Mouse (Mus musculus) E14TG2a.4 (cell line): Measurements from ENCODE around the gene Vmn2r63.
"Not testable (repeated sequence)": the region's sequence is repeated elsewhere in the genome, so short reads cannot be mapped to it uniquely, and the experiment has no call there.

ENCODE experiments used
- CTCF ChIP-seq: conservative IDR thresholded peaks from 2 replicates; pipeline ENCODE4 v1.5.1; 2014; ENCODE audit warnings: low read length
- POU5F1 ChIP-seq: IDR thresholded peaks from 2 replicates; pipeline ENCODE4 v1.6.1; 2014; ENCODE audit warnings: low read length, borderline replicate concordance

DNA sequence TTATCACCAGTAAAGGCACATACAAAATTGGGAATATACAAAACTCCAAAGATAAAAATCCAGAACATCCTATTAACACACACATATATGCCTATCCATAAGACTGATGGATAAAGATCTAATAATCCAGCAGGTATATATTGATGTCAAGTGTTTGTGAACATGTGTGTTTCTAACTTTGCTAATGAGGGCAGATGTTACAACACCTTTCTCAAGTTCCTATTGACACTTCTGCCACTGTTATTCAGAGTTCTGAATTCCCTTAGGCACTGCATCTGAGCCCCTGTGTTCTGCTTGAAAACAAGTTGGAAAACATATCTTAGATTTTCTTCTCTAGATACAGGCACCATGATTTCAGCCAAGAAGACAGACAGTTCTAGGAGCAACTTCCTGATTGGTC, at the start of gene Vmn2r63:
- not testable (repeated sequence) for TF ChIP-seq CTCF, POU5F1
